Mouse (Mus musculus): ENCODE results near the gene Anapc2.

DNA sequence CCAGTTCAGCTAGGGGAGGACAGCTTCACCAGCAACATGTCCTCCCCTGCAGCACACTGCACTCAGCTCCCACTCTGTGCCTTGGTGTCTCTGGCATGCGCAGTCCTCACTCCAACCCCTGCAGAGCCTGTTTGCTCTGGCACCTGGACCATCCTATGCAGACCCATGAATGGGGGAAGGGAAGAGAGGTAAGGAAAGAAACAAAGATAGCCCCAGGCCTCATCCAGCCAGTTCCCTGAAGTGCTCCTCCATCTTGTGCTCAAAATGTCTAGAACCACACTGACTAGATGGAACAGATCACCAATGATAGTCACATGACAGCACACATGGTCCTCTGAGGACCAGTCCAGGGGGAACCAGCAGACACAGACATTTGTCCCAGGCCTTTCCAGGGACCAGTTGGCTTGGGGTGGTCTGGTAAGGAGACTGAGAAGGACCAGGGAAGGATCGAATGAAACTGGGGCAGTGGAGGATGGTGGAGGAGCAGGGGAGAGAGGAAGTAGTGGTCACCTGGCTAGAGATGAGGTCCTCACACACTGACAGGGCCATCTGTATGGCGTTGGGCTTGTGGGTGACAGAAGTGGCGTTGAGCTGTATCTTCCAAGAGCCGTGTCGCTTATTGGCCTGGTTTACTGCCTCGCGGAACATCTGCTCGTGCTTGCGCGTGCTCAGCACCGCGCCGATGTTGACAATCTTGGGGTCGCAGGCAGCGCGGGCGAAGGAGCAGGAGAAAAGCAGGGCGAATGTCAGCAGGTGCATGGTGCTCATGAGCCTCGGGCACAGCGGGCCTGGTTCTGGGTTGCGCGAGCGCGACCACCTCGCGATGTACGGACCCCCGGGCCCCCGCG, 46.1 kb downstream of the Anapc2 start:
- TF ChIP-seq POLR2A (IDR thresholded peaks at IDR 0.05; ENCODE audit: control insufficient read depth in 1 of 2, insufficient read depth in 1 of 2, low read depth in 1 of 2, low read length in 2 of 2, poor library complexity in 1 of 2) (no peak), ZNF384 (IDR thresholded peaks at IDR 0.05; ENCODE audit: low read depth, low read length) (no peak), EP300 (IDR thresholded peaks at IDR 0.05; ENCODE audit: low read depth in 1 of 2, low read length in 2 of 2) (no peak)
